Mouse (Mus musculus): ENCODE measurements around the gene Nrros. TPM values are rescaled to one million over a fixed set of nuclear protein-coding genes. Genes with fewer than 3 reads are reported as not detected.

The Nrros gene
- total and polyA plus RNA-seq, 3 experiments: 94.5 to 104 (median 101) TPM

DNA sequence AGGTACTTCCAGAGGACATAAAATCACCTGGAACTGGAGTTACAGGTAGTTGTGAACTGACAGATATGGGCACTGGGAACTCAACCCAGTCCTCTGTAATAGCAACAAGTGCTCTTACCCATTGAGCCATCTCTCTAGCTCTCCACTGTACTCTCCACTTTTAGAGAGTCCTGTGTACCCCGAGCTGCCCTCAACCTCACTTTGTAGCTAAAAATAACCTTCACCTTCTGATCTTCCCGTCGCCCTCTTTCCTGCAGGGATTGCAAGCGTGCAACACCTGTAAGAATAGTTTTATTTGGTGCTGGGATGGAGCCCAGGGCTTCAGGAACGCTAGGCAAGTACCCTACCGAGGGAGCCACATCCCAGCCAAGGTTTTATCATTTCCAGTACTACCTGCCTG, 49.6 kb downstream of the Nrros start:
- Histone ChIP-seq H3K9me3 (replicated peaks) (no peaks in the 10 kb centered on the region), H3K27me3 (ENCODE audit: insufficient read depth, low read length) (peaks cover 5% of the 10 kb centered on the region; the same call in 1 of the 2 replicates), H3K36me3 (replicated peaks) (no peaks in the 10 kb centered on the region), H3K4me3 (ENCODE audit: low read depth, low read length) (no peak overlapping the region), H3K4me1 (ENCODE audit: insufficient read depth, low read depth, low read length) (peaks cover 48% of the 10 kb centered on the region)
- ATAC-seq (ENCODE audit: extremely low read depth, insufficient number of reproducible peaks, low FRiP score, poor library complexity, severe bottlenecking): no peak
- TF ChIP-seq GATA1 (IDR thresholded peaks at IDR 0.05; ENCODE audit: borderline replicate concordance, low read length) (no peak), CTCF (IDR thresholded peaks at IDR 0.05; ENCODE audit: low read depth, low read length) (no peak), TAL1 (conservative IDR thresholded peaks at IDR 0.05; ENCODE audit: low read depth, low read length) (no peak), POLR2AphosphoS5 (IDR thresholded peaks at IDR 0.05; ENCODE audit: insufficient replicate concordance, low read depth, low read length) (no peak), GATA2 (IDR thresholded peaks at IDR 0.05; ENCODE audit: borderline replicate concordance, low read depth, low read length) (no peak)
- DNase-seq (ENCODE audit: low spot score): no peak

DNA sequence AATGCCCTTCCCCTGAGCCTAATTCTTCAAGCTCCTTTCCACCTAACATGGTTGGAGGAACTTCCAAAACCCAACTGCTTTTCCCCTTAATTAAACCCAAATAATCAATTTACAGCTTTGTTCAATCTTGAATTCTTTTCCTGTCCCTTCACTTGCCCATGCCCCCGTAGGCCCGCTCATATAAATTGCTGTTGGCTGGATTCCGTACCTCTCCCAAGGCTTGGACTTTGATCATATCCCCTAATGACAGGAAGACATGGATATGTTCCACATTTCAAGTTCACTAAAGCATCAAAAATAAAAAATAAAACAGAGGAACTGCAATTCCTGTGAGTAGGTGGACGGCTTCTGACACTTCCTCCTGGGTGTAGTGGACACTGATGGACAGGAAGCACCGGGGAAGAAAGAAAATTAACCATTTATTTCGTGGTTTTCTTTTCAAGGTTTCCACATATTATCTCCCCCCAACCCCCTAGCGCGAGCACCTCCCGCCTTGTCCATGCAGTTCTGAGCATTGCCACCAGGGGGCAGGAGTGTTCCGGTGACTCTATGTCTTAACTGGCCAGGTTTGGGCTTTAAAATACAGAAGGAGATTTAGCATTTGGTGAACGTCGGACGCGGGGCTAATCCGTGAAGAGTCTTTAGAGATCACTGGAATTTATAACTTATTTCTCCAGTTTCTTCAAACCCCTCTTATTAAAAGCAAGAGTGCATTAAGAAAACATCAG, 50.3 kb downstream of the Nrros start:
- no peaks in the 10 kb centered on the region for H3K9me3 ChIP-seq (replicated peaks)
- peaks cover 48% of the 10 kb centered on the region for H3K4me1 ChIP-seq (ENCODE audit: insufficient read depth, low read depth, low read length)
- ATAC-seq (ENCODE audit: extremely low read depth, insufficient number of reproducible peaks, low FRiP score, poor library complexity, severe bottlenecking) (no peak), DNase-seq (ENCODE audit: low spot score) (peak; percentile 64)
- no peaks in the 10 kb centered on the region for H3K36me3 ChIP-seq (replicated peaks)
- peaks cover 5% of the 10 kb centered on the region; the same call in 1 of the 2 replicates for H3K27me3 ChIP-seq (ENCODE audit: insufficient read depth, low read length)
- H3K4me3 ChIP-seq (ENCODE audit: low read depth, low read length): no peak overlapping the region
- TF ChIP-seq GATA2 (IDR thresholded peaks at IDR 0.05; ENCODE audit: borderline replicate concordance, low read depth, low read length) (no peak), TAL1 (conservative IDR thresholded peaks at IDR 0.05; ENCODE audit: low read depth, low read length) (no peak), CTCF (IDR thresholded peaks at IDR 0.05; ENCODE audit: low read depth, low read length) (peak; percentile 80)

DNA sequence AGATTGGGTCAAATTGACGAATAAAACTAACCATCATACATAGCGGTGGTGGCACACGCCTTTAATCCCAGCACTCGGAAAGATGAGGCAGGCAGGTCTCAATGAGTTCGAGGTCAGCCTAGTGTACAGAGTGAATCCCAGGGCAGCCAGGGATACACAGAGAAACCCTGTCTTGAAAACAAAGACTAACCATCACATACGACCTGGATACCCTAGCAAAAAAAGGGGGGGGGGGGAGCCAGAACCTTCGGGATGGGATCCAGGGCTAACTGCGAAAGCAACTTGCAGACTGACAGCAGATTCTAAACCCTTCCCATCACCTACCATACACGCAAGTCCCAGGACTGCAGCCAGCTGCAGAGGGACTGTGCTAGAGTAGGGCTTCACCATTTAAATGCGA, 51.0 kb downstream of the Nrros start:
- Histone ChIP-seq H3K9me3 (replicated peaks) (no peaks in the 10 kb centered on the region), H3K4me3 (ENCODE audit: low read depth, low read length) (no peak overlapping the region), H3K4me1 (ENCODE audit: insufficient read depth, low read depth, low read length) (peaks cover 48% of the 10 kb centered on the region), H3K27me3 (ENCODE audit: insufficient read depth, low read length) (peaks cover under 1% of the 10 kb centered on the region; the same call in 1 of the 2 replicates), H3K36me3 (replicated peaks) (no peaks in the 10 kb centered on the region)
- no peak for TF ChIP-seq GATA2 (IDR thresholded peaks at IDR 0.05; ENCODE audit: borderline replicate concordance, low read depth, low read length)
- TF ChIP-seq POLR2AphosphoS5 (IDR thresholded peaks at IDR 0.05; ENCODE audit: insufficient replicate concordance, low read depth, low read length): no peak
- no peak for TF ChIP-seq GATA1 (IDR thresholded peaks at IDR 0.05; ENCODE audit: borderline replicate concordance, low read length)
- no peak for TF ChIP-seq TAL1 (conservative IDR thresholded peaks at IDR 0.05; ENCODE audit: low read depth, low read length)
- TF ChIP-seq CTCF (IDR thresholded peaks at IDR 0.05; ENCODE audit: low read depth, low read length): no peak
- DNase-seq (ENCODE audit: low spot score) (no peak), ATAC-seq (ENCODE audit: extremely low read depth, insufficient number of reproducible peaks, low FRiP score, poor library complexity, severe bottlenecking) (no peak)

GRCm38 (mm10) chr16:32113541-32114218, 51.7 kb downstream of the Nrros start:
- DNase-seq (ENCODE audit: low spot score): peak; percentile 58
- no peaks in the 10 kb centered on the region for H3K9me3 ChIP-seq (replicated peaks)
- peaks cover 3% of the 10 kb centered on the region for H3K36me3 ChIP-seq (replicated peaks)
- H3K27me3 ChIP-seq (ENCODE audit: insufficient read depth, low read length): no peaks in the 10 kb centered on the region
- peak overlapping the region; percentile 50; the same call in 1 of the 2 replicates for H3K4me3 ChIP-seq (ENCODE audit: low read depth, low read length)
- H3K4me1 ChIP-seq (ENCODE audit: insufficient read depth, low read depth, low read length): peaks cover 48% of the 10 kb centered on the region
- TF ChIP-seq GATA2 (IDR thresholded peaks at IDR 0.05; ENCODE audit: borderline replicate concordance, low read depth, low read length) (no peak), CTCF (IDR thresholded peaks at IDR 0.05; ENCODE audit: low read depth, low read length) (no peak), GATA1 (IDR thresholded peaks at IDR 0.05; ENCODE audit: borderline replicate concordance, low read length) (no peak), TAL1 (conservative IDR thresholded peaks at IDR 0.05; ENCODE audit: low read depth, low read length) (no peak), POLR2AphosphoS5 (IDR thresholded peaks at IDR 0.05; ENCODE audit: insufficient replicate concordance, low read depth, low read length) (no peak)
- ATAC-seq (ENCODE audit: extremely low read depth, insufficient number of reproducible peaks, low FRiP score, poor library complexity, severe bottlenecking): peak; percentile 58

DNA sequence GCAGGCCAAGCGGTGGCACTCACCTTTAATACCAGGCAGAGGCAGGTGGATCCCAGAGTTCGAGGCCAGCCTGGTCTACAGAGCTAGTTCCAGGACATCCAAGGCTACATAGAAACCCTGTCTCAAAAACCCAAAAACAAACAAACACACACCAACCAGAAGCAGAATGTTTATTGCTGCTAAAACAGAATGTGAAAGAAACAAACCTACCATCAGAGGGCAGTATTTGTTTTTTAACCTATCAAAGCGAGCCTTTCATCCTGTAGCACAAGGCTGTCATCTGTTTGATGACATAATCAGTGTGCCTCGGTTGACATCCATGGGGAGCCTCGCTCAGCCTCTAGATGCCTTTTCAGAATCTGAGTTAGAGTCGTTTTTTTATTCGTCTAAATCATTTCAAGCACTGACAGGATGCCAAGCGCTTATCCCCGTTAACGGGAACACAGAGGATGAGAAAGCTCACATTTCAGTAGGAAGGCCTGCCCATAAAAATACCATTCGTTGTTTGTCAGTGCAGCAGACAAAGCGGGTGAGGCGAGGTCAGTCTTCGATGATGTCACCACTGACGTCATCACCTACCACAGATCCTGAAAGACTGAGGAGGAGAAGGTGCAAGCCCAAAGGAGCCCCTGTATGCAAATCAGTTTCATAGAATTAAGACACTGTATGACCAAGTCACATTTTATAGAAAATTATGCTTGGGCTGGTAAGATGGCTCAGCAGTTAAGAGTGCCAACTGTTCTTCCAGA, 54.3 kb downstream of the Nrros start:
- H3K4me3 ChIP-seq (ENCODE audit: low read depth, low read length): no peak overlapping the region

GRCm38 (mm10) chr16:32108578-32108977, 56.8 kb downstream of the Nrros start:
- Histone ChIP-seq H3K36me3 (replicated peaks) (peaks cover 30% of the 10 kb centered on the region), H3K9me3 (replicated peaks) (no peaks in the 10 kb centered on the region; the same call in 1 of the 2 replicates), H3K4me1 (ENCODE audit: insufficient read depth, low read depth, low read length) (peaks cover 12% of the 10 kb centered on the region), H3K4me3 (ENCODE audit: low read depth, low read length) (no peak overlapping the region), H3K27me3 (ENCODE audit: insufficient read depth, low read length) (no peaks in the 10 kb centered on the region)
- ATAC-seq (ENCODE audit: extremely low read depth, insufficient number of reproducible peaks, low FRiP score, poor library complexity, severe bottlenecking): no peak
- TF ChIP-seq POLR2AphosphoS5 (IDR thresholded peaks at IDR 0.05; ENCODE audit: insufficient replicate concordance, low read depth, low read length) (no peak), GATA2 (IDR thresholded peaks at IDR 0.05; ENCODE audit: borderline replicate concordance, low read depth, low read length) (no peak), GATA1 (IDR thresholded peaks at IDR 0.05; ENCODE audit: borderline replicate concordance, low read length) (no peak), TAL1 (conservative IDR thresholded peaks at IDR 0.05; ENCODE audit: low read depth, low read length) (no peak), CTCF (IDR thresholded peaks at IDR 0.05; ENCODE audit: low read depth, low read length) (no peak)
- no peak for DNase-seq (ENCODE audit: low spot score)

More for the DNA sequence above, 54.3 kb downstream of the Nrros start:
- Histone ChIP-seq H3K36me3 (replicated peaks) (peaks cover 21% of the 10 kb centered on the region), H3K9me3 (replicated peaks) (no peaks in the 10 kb centered on the region), H3K4me1 (ENCODE audit: insufficient read depth, low read depth, low read length) (peaks cover 36% of the 10 kb centered on the region), H3K27me3 (ENCODE audit: insufficient read depth, low read length) (no peaks in the 10 kb centered on the region)
- DNase-seq (ENCODE audit: low spot score): no peak
- ATAC-seq (ENCODE audit: extremely low read depth, insufficient number of reproducible peaks, low FRiP score, poor library complexity, severe bottlenecking): no peak
- TF ChIP-seq TAL1 (conservative IDR thresholded peaks at IDR 0.05; ENCODE audit: low read depth, low read length): no peak
